Mouse (Mus musculus): Measurements from ENCODE around the gene Vav3.

- TF ChIP-seq CTCF (IDR thresholded peaks at IDR 0.05; ENCODE audit: borderline replicate concordance, insufficient read depth, low read depth, low read length) (no peak), POLR2A (IDR thresholded peaks at IDR 0.05; ENCODE audit: borderline replicate concordance, insufficient read depth, low read length) (no peak)
Measured at GRCm38 (mm10) chr3:109621721-109622120, 281.3 kb downstream of the Vav3 start.
